Mouse (Mus musculus) kidney, adult 9 months (tissue): ENCODE measurements around the gene Pop7.
A peak's percentile ranks its signal among the peaks of the same experiment; 100 is the strongest.

Experiments
- DNase-seq: peaks from one replicate; pipeline ENCODE4 v3.0.0; 2022

Pop7 gene

GRCm38 (mm10) chr5:137527413-137527812, 25.1 kb upstream of the Pop7 start:
- DNase-seq: no peak

- peak; percentile 56 for DNase-seq
These were observed 24.0 kb upstream of the Pop7 start for GRCm38 (mm10) chr5:137526192-137526936.

- DNase-seq: no peak
These were observed 23.2 kb upstream of the Pop7 start for GRCm38 (mm10) chr5:137525511-137525910.

- no peak for DNase-seq
These were observed 22.4 kb upstream of the Pop7 start for GRCm38 (mm10) chr5:137524671-137525070.

GRCm38 (mm10) chr5:137524251-137524515, 21.9 kb upstream of the Pop7 start:
- DNase-seq: no peak

GRCm38 (mm10) chr5:137523396-137524250, 21.3 kb upstream of the Pop7 start:
- DNase-seq: no peak

- no peak for DNase-seq
These were observed 20.4 kb upstream of the Pop7 start for GRCm38 (mm10) chr5:137522711-137523110.

- DNase-seq: no peak
These were observed 19.5 kb upstream of the Pop7 start for GRCm38 (mm10) chr5:137521861-137522260.

- DNase-seq: no peak
These were observed 17.6 kb upstream of the Pop7 start for GRCm38 (mm10) chr5:137519691-137520550.

- DNase-seq: no peak
These were observed 16.1 kb upstream of the Pop7 start, which contains the start of gene Gigyf1 for GRCm38 (mm10) chr5:137518436-137518835. Gene Gigyf1, plus strand, starts transcription at chr5:137518548.

- DNase-seq: no peak
These were observed 12.5 kb upstream of the Pop7 start for GRCm38 (mm10) chr5:137514811-137515210.

GRCm38 (mm10) chr5:137513951-137514721, 11.8 kb upstream of the Pop7 start:
- no peak for DNase-seq

GRCm38 (mm10) chr5:137512847-137513794, 10.8 kb upstream of the Pop7 start:
- no peak for DNase-seq

GRCm38 (mm10) chr5:137511706-137512105, 9.4 kb upstream of the Pop7 start:
- no peak for DNase-seq

GRCm38 (mm10) chr5:137510573-137511390, 8.5 kb upstream of the Pop7 start:
- no peak for DNase-seq

GRCm38 (mm10) chr5:137510014-137510501, 7.7 kb upstream of the Pop7 start:
- DNase-seq: peak; percentile 84

GRCm38 (mm10) chr5:137504041-137504440, 1.7 kb upstream of the Pop7 start:
- DNase-seq: no peak

GRCm38 (mm10) chr5:137502667-137503110, 371 bp upstream of the Pop7 start:
- DNase-seq: peak; percentile 91

- DNase-seq: no peak
These were observed 2.1 kb downstream of the Pop7 start for GRCm38 (mm10) chr5:137500186-137500585.

GRCm38 (mm10) chr5:137493831-137494230, 8.5 kb downstream of the Pop7 start:
- no peak for DNase-seq
